Mouse (Mus musculus): ENCODE measurements around the gene Pwp2.

DNA sequence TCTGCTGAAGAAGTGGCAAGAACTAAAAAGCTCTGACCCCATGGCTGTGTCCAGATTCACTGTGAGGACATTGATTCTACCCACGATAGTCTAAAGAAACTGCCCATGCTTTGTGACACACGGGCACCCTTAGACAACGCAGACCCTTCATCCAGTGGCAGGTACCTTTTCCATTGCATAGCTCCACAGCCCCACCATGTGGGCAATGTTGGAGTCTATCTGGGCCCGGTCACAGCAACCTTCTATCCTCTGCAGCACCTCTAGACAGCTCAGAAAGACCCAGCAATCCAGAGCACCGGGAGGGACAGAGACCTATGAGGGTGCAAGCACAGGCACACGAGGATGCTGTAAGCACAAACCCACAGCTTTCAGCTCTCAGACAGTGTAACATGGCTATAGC lies 26.4 kb upstream of the Pwp2 start:
- TF ChIP-seq POLR2A (IDR thresholded peaks at IDR 0.05; ENCODE audit: control insufficient read depth in 1 of 2, insufficient read depth in 1 of 2, low read depth in 1 of 2, low read length in 2 of 2, poor library complexity in 1 of 2) (no peak), HCFC1 (IDR thresholded peaks at IDR 0.05; ENCODE audit: low read depth, low read length) (no peak), EP300 (IDR thresholded peaks at IDR 0.05; ENCODE audit: low read depth in 1 of 2, low read length in 2 of 2) (no peak), GATA1 (IDR thresholded peaks at IDR 0.05; ENCODE audit: low read depth, low read length) (no peak)

Measured in MEL (cell line).